ENCODE assay signal across 14 mouse cellular contexts in the genomic region with DNA sequence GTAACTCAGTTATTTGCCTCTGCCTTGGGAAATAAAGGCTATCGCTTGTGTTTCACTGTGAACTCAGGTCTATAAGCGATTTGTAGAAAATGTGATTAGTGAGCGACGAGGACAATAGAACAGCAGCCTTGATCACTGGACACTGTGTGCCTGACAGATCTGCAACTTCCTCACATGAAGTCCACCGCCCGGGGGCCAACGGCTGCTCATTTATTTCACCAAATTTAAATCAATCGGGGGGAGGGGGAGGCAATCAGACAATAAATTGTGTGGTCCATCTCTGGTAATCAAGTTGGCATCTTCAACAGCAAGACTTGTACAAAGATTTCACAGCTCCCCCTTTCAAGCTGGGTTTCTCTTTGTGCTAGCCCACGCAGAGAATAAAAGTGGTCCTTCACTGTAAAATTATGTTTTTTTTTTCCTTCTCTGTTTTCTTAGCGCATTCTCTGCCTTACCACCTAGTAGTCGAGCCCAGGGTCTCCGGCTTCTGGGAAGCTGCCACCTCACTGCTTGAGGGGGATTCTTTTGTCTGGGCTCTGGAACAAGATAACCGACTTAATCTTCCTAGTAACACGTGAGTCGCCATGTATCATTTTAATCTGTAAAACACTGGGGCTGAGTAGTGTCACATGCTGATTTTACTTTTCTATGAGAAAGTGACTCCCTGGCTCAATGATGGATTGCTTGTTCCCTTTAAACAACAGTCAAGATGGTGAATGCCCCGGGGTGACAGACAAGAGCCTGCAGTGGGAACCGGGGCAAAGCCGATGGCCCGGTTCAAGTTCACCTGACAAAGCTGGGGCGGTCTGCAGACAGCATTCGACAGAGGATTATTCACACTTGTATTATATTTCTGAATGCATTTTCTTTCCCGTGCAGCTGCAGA. TPM values are rescaled to one million over a fixed set of nuclear protein-coding genes. Genes with fewer than 3 reads are reported as not detected.
A peak's percentile ranks its signal among the peaks of the same experiment; 100 is the strongest.
DNase-seq lines count a peak whose midpoint lies in the region; ATAC-seq lines count a peak whose summit lies in the region.
"Had no signal": no experiment of that assay in that cellular context is flagged by ENCODE, and none has a peak within 500 bp of the region (broad histone marks: within the 10 kb centered on the region; RNA-seq: fewer than 3 reads in every experiment).

No protein-coding gene starts in this region.

- no peak overlapping the region for H3K4me3 ChIP-seq in neural tube, embryonic 11.5 days (ENCODE audit: low read depth, low read length)
- H3K4me3 ChIP-seq in hindbrain, embryonic 13.5 days: 0 out of 2 replicates have a peak overlapping the region, but pooled peaks have one; percentile 2
- H3K4me3 ChIP-seq in midbrain, embryonic 15.5 days: peak overlapping the region; percentile 3; the same call in 1 of the 2 replicates
- H3K4me3 ChIP-seq in intestine, embryonic 15.5 days (replicated peaks): no peak overlapping the region

- no peak overlapping the region; the same call in 1 of the 2 replicates for H3K27ac ChIP-seq in neural tube, embryonic 11.5 days (ENCODE audit: low read depth, low read length)
- H3K27ac ChIP-seq in hindbrain, embryonic 13.5 days: 0 out of 2 replicates have a peak overlapping the region, but pooled peaks have one; percentile 3
- 0 out of 2 replicates have a peak overlapping the region, but pooled peaks have one; percentile 8 for H3K27ac ChIP-seq in midbrain, embryonic 15.5 days
- H3K27ac ChIP-seq in intestine, embryonic 15.5 days: no peak overlapping the region

- H3K4me2 ChIP-seq in neural tube, embryonic 11.5 days (ENCODE audit: low read depth): 0 out of 2 replicates have a peak overlapping the region, but pooled peaks have one; percentile 2
- H3K4me2 ChIP-seq in hindbrain, embryonic 13.5 days: peak overlapping the region; percentile 39
- H3K4me2 ChIP-seq in midbrain, embryonic 15.5 days: peak overlapping the region; percentile 37
- no peak overlapping the region for H3K4me2 ChIP-seq in intestine, embryonic 15.5 days (replicated peaks)

- peak; percentile 48 for ATAC-seq in neural tube, embryonic 11.5 days (ENCODE audit: insufficient read depth, low FRiP score, low TSS enrichment)
- ATAC-seq in hindbrain, embryonic 13.5 days (ENCODE audit: low FRiP score): peak; percentile 43; the same call in 1 of the 2 replicates
- peak; percentile 83 for ATAC-seq in midbrain, embryonic 15.5 days (replicated peaks)
- no peak for ATAC-seq in intestine, embryonic 15.5 days

- H3K9me3 ChIP-seq in neural tube, embryonic 11.5 days (ENCODE audit: control insufficient read depth, low read length): no peaks in the 10 kb centered on the region
- H3K9me3 ChIP-seq in hindbrain, embryonic 13.5 days: no peaks in the 10 kb centered on the region
- no peaks in the 10 kb centered on the region for H3K9me3 ChIP-seq in midbrain, embryonic 15.5 days
- no peaks in the 10 kb centered on the region for H3K9me3 ChIP-seq in intestine, embryonic 15.5 days

- no peak overlapping the region for H3K9ac ChIP-seq in neural tube, embryonic 11.5 days (ENCODE audit: low read length)
- 0 out of 2 replicates have a peak overlapping the region, but pooled peaks have one; percentile 6 for H3K9ac ChIP-seq in hindbrain, embryonic 13.5 days
- H3K9ac ChIP-seq in midbrain, embryonic 15.5 days: no peak overlapping the region
- H3K9ac ChIP-seq in intestine, embryonic 15.5 days: no peak overlapping the region

- H3K27me3 ChIP-seq in neural tube, embryonic 11.5 days (ENCODE audit: control insufficient read depth, insufficient read depth, low read length): no peaks in the 10 kb centered on the region
- peaks cover 13% of the 10 kb centered on the region; the same call in 1 of the 2 replicates for H3K27me3 ChIP-seq in hindbrain, embryonic 13.5 days
- peaks cover 28% of the 10 kb centered on the region for H3K27me3 ChIP-seq in midbrain, embryonic 15.5 days (replicated peaks)
- no peaks in the 10 kb centered on the region for H3K27me3 ChIP-seq in intestine, embryonic 15.5 days (replicated peaks)

- peaks cover 2% of the 10 kb centered on the region; the same call in 1 of the 2 replicates for H3K4me1 ChIP-seq in neural tube, embryonic 11.5 days (ENCODE audit: control insufficient read depth, insufficient read depth, low read length)
- H3K4me1 ChIP-seq in hindbrain, embryonic 13.5 days (replicated peaks): peaks cover 11% of the 10 kb centered on the region
- peaks cover 11% of the 10 kb centered on the region; the same call in 1 of the 2 replicates for H3K4me1 ChIP-seq in midbrain, embryonic 15.5 days
- H3K4me1 ChIP-seq in intestine, embryonic 15.5 days (replicated peaks): no peaks in the 10 kb centered on the region

- H3K36me3 ChIP-seq in neural tube, embryonic 11.5 days (ENCODE audit: control insufficient read depth, insufficient read depth, low read length): no peaks in the 10 kb centered on the region
- H3K36me3 ChIP-seq in hindbrain, embryonic 13.5 days: no peaks in the 10 kb centered on the region
- no peaks in the 10 kb centered on the region for H3K36me3 ChIP-seq in midbrain, embryonic 15.5 days (replicated peaks)
- no peaks in the 10 kb centered on the region for H3K36me3 ChIP-seq in intestine, embryonic 15.5 days

- 44% methylated on average over 22 of the region's 22 CpGs for WGBS in neural tube, embryonic 11.5 days
- 25% methylated on average over 22 of the region's 22 CpGs for WGBS in hindbrain, embryonic 13.5 days
- WGBS in midbrain, embryonic 15.5 days: 22% methylated on average over 22 of the region's 22 CpGs
- 72% methylated on average over 22 of the region's 22 CpGs for WGBS in intestine, embryonic 15.5 days

- peak; percentile 61 for DNase-seq in neural tube, embryonic 11.5 days (ENCODE audit: low spot score)
- DNase-seq in neural tube, embryonic 10.5 days (ENCODE audit: extremely low spot score, low spot score): no peak
- no peak for DNase-seq in cerebellum, adult 11 months
- DNase-seq in spleen, postnatal 36 days (ENCODE audit: low spot score in 2 of 2): no peak
- DNase-seq in right cerebral cortex, postnatal 25 days: no peak
- DNase-seq: adrenal gland, postnatal 25 days; heart, adult 11 months; heart, postnatal 10 days; kidney, adult 2 months had no signal

RNA-seq across cellular contexts. Expression of gene Neurog2, which starts 29.0 kb away (rescaled TPM):
- polyA plus RNA-seq in neural tube, embryonic 11.5 days (2014; fragmentation: Nextera tagmentation; extraction: Ambion mirVana): 38.8 and 41.2 TPM in 2 replicates
- 14.9 and 17.5 TPM in 2 replicates for polyA plus RNA-seq in hindbrain, embryonic 13.5 days (2015; fragmentation: Nextera tagmentation; extraction: Ambion mirVana)
- 15.1 and 16.5 TPM in 2 replicates for polyA plus RNA-seq in midbrain, embryonic 15.5 days (2015; fragmentation: Nextera tagmentation; extraction: Ambion mirVana)
- polyA plus RNA-seq in intestine, embryonic 15.5 days (2015; fragmentation: Nextera tagmentation; extraction: Ambion mirVana): 0.19 TPM in 1 of 2 replicates, not detected in the other
- polyA plus RNA-seq: kidney, adult 2 months; liver, adult 2 months; lung, embryonic 16.5 days had no signal

Comparison
In these comparisons a context has a peak if more than half of its experiments do, and no peak if none do; other contexts are left out.
1. H3K27ac ChIP-seq: peak in hindbrain, embryonic 13.5 days (single experiment) and midbrain, embryonic 15.5 days (single experiment); none in neural tube, embryonic 11.5 days (single experiment) and intestine, embryonic 15.5 days (single experiment).
2. H3K4me3 ChIP-seq: peak in hindbrain, embryonic 13.5 days (single experiment) and midbrain, embryonic 15.5 days (single experiment); none in neural tube, embryonic 11.5 days (single experiment) and intestine, embryonic 15.5 days (single experiment).
3. RNA of gene Neurog2, which starts 29.0 kb away (polyA plus RNA-seq): 38.8 to 41.2 TPM in neural tube, embryonic 11.5 days, 15.1 to 16.5 TPM in midbrain, embryonic 15.5 days and 14.9 to 17.5 TPM in hindbrain, embryonic 13.5 days; 0.19 TPM in intestine, embryonic 15.5 days; every median in the first group is over 10 times any median in the second.